Mouse (Mus musculus) gastrocnemius, postnatal 4 days (tissue): Measurements from ENCODE around the gene 1700020L24Rik. TPM values are rescaled to one million over a fixed set of nuclear protein-coding genes. Genes with fewer than 3 reads are reported as not detected.
A peak's percentile ranks its signal among the peaks of the same experiment; 100 is the strongest.

Experiments used
- DNase-seq, 2 experiments: peaks; one replicate each; pipeline ENCODE4 v3.0.0; 2021 to 2022; ENCODE audit warnings: low spot score in 2 of 2, mixed read lengths in 2 of 2
- total RNA-seq, 2 experiments: library from RNA; stranded (reverse); gene quantifications; 2 replicates each; pipeline ENCODE4 v1.2.3; 2021

Gene 1700020L24Rik
- total RNA-seq, 2 experiments from 2014 or later, result not detected

DNA sequence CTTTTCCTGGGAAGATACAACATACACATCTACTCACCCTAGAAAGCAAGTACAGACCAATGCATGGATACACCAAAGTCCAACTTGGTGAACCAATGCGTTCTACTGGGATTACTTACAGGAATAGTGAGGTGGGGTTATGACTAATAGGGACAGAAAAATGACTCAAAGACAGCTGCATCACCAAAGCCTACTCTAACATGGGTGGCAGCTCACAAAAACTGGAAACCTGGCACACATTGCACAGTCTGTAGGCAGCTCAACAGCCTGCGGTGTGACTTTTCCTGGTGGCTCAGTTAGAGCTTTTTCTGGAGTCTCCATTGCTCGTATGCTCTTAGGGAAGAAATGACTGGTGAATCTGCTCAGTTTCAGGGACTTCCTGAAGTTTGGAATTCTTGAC is 31.3 kb downstream of the 1700020L24Rik start:
- no peak for DNase-seq

DNA sequence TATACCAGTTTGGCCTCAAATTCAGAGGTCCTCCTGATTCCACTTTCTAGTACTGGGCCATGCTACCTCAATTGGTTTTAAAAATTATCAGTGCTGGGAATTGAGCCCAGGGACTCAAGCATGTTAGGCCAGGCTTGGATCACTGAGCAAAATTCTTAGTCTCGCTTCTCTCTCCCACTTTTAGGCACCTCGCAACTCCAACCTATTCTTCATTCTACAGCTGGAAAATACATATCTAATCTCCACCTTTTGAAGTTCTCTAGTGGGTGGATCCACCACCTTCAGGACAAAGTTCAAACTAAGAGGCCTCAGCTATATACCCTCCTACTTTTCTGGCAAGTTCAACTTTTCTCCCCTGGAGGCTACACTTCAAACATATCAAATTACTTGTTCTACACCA is 34.3 kb downstream of the 1700020L24Rik start:
- DNase-seq, result no peak

DNA sequence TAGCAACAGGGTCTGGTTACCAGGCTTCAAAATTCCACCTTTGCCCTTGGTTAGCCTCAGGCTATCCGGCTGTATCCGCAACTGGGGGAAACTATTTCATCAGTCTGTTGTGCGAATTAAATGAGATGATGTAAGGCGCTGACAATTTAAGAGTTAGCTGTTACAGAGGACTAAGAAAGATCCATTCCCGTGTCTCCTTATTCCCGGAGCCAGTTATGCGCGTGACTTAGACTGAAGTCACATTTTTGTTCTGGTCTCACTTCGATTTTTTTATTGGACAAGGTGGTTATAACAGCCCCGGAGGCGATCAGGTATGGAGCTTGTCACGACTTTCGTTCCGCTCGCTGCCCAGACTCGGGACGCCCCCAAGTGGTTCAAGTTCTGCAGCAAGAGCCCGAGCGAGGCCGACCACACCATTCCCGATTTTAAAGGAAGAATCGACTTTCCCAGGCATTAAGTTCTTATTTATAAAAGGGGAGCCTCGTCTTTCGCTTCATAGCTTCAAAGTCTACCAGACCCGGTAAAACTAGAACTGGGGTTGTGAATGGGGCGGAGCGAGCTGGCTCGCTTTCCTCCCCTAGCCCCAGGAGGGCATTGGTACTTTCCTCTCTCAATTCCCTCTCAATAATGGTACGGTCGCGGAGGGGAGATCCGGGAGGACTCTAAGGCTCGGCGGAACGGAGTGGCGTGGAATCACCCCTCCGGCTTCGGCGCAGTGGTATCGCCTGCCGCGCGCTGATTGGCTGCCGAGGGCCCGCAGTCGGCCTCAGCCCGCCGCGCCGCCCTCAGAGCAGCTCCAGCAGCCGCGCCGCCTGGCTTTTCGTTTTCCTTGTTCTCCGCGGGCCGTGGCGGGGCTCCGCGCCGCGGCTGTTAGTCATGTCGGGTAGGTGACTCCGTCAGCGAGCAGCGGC is 35.1 kb downstream of the 1700020L24Rik start, which contains the start of gene Taf15:
Taf15 (plus strand) TSS at position 763 of the 911 bp plus-strand sequence.
- peak; percentile 97 to 99 for DNase-seq

DNA sequence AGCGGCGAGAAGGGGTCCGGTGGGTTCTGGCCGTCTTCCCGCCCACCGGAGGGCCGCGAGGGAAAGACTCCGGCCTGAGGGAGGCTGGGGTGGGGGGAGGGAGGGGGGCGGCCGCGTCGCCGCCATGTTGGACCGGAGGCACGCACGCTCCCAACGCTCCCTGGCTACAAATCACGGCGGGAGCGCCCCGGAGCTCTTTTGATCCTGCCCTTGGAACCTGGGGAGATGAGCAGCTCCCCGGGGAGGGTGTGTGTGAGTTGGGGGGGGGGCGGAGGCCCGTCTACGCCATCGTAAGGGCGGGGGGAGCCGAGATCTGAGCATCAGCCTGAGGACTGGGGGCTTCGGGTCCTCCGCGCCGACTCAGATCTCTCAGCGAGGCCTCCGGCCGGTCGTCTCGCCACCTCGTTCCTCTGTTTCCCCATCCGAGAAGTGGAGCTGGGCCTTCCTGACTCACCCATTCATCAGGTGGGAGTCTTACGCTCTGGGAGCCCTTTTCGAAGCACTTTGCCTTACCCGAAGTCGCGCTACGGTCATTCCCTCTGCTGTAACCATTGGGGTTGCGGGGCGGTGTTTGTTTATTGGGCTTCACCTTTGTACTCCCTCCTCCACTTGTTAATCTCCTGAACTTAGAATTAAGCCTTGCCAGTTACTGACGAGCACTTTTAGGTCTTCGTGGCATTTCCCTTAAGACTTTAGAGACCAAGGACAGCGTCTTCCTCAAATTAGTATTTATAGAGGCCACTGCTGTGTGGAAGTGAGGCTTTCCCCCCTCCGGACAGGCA is 35.9 kb downstream of the 1700020L24Rik start:
- DNase-seq, result no peak

Other genes starting within 250 kb of the 1700020L24Rik start
- gene Slfn3, start 246.3 kb upstream of the 1700020L24Rik start, total RNA-seq, result 1 to 10 TPM; 1.5 to 1.9 TPM
- gene Slfn14, start 151.0 kb upstream of the 1700020L24Rik start, total RNA-seq, result under 1 TPM; 0.07 to 0.26 TPM
- 10 to 100 TPM; 64.8 to 69.7 TPM for gene Ap2b1, start 138.7 kb upstream of the 1700020L24Rik start, total RNA-seq
- 10 to 100 TPM; 13.7 to 14.2 TPM for gene Pex12, start 135.1 kb upstream of the 1700020L24Rik start, total RNA-seq
- 1 to 10 TPM; 1.8 to 2.6 TPM for gene Rasl10b, start 28.5 kb upstream of the 1700020L24Rik start, total RNA-seq
- under 1 TPM; 0.15 to 0.34 TPM for gene Gas2l2, start 8.2 kb upstream of the 1700020L24Rik start, total RNA-seq
- gene Mmp28, start 25.4 kb downstream of the 1700020L24Rik start, total RNA-seq, result 1 to 10 TPM; 4.7 to 5.4 TPM
- 10 to 100 TPM; 34.6 to 40.1 TPM for gene Taf15, start 35.4 kb downstream of the 1700020L24Rik start, total RNA-seq
- not detected for gene Heatr9, start 84.5 kb downstream of the 1700020L24Rik start, total RNA-seq
- gene Ccl5, start 92.8 kb downstream of the 1700020L24Rik start, total RNA-seq, result not detected
- 1 to 10 TPM; 4.0 to 4.9 TPM for gene Ccl9, start 141.0 kb downstream of the 1700020L24Rik start, total RNA-seq
- gene Ccl6, start 155.4 kb downstream of the 1700020L24Rik start, total RNA-seq, result 1 to 10 TPM; 2.9 to 3.7 TPM
- not detected for gene Rpl9-ps1, start 207.9 kb downstream of the 1700020L24Rik start, total RNA-seq
- not detected for gene Ccl3, start 211.7 kb downstream of the 1700020L24Rik start, total RNA-seq
- under 1 TPM in 1 of 2 experiments, not detected in 1; 0.44 TPM for gene Ccl4, start 224.9 kb downstream of the 1700020L24Rik start, total RNA-seq